In genomic region chr2:131491707-131492595, GRCm38 (mm10) we compare ENCODE assay signal across 8 mouse cellular contexts. TPM values are rescaled to one million over a fixed set of nuclear protein-coding genes. Genes with fewer than 3 reads are reported as not detected.
DNase-seq lines count a peak whose midpoint lies in the region; ATAC-seq and TF ChIP-seq lines count a peak whose summit lies in the region.

No protein-coding gene starts in this region.

- WGBS in hindbrain, embryonic 16.5 days, result under 1% methylated on average over 78 of the region's 102 CpGs

- peak; percentile 96 for ATAC-seq in hindbrain, embryonic 16.5 days

- no peaks in the 10 kb centered on the region for H3K27me3 ChIP-seq in hindbrain, embryonic 16.5 days (replicated peaks; ENCODE audit: control insufficient read depth, insufficient read depth, low read length)

- peak; percentile 56 for DNase-seq in adipocyte (ENCODE audit: low spot score)
- peak; percentile 75 to 87 for DNase-seq in cerebellum, postnatal 36 days
- peak; percentile 94 for DNase-seq in gastrocnemius, adult 2 months
- peak; percentile 78 to 88 for DNase-seq in left cerebral cortex, postnatal 36 days (ENCODE audit: low spot score in 2 of 2)
- peak; percentile 52 for DNase-seq in mesoderm, embryonic 11.5 days (ENCODE audit: low read depth, low spot score)
- peak; percentile 75 for DNase-seq in right cerebral cortex, postnatal 36 days (ENCODE audit: low spot score in 2 of 2)
- DNase-seq in urinary bladder, postnatal 4 days (ENCODE audit: low spot score in 2 of 2), result peak; percentile 77 to 79

- H3K9me3 ChIP-seq in hindbrain, embryonic 16.5 days (ENCODE audit: control insufficient read depth, low read length), result no peaks in the 10 kb centered on the region

- H3K4me2 ChIP-seq in hindbrain, embryonic 16.5 days (ENCODE audit: low read length), result peak overlapping the region; percentile 84

- H3K27ac ChIP-seq in gastrocnemius, adult 2 months, result peak overlapping the region; percentile 98
- H3K27ac ChIP-seq in hindbrain, embryonic 16.5 days (ENCODE audit: low read depth, low read length), result peak overlapping the region; percentile 87

- intact Hi-C loops in gastrocnemius, adult 2 months (cut with DNase I), result loop anchor here (2.0 to 5.0 kb wide), 2 partner anchors 15 to 45 kb away; no protein-coding TSS in a partner anchor
- intact Hi-C loops in left cerebral cortex, postnatal 36 days (cut with DNase I), result loop anchor here (5.0 kb wide), 1 partner anchor 70 kb away; no protein-coding TSS in a partner anchor

- H3K9ac ChIP-seq in hindbrain, embryonic 16.5 days (ENCODE audit: low read depth, low read length), result peak overlapping the region; percentile 99

- TF ChIP-seq CTCF in gastrocnemius, adult 2 months (IDR thresholded peaks at IDR 0.05), result no peak

- H3K4me3 ChIP-seq in gastrocnemius, adult 2 months, result peak overlapping the region; percentile 99
- H3K4me3 ChIP-seq in hindbrain, embryonic 16.5 days (ENCODE audit: low read length), result peak overlapping the region; percentile 94

- H3K4me1 ChIP-seq in hindbrain, embryonic 16.5 days (ENCODE audit: control insufficient read depth, insufficient read depth, low read depth, low read length), result peaks cover 25% of the 10 kb centered on the region

- no peaks in the 10 kb centered on the region for H3K36me3 ChIP-seq in hindbrain, embryonic 16.5 days (ENCODE audit: control insufficient read depth, insufficient read depth, low read length)

RNA-seq across cellular contexts. Expression of gene Smox, which starts 0.7 kb away (rescaled TPM):
- total RNA-seq in gastrocnemius, adult 2 months (2021), result 100 to 1,000 TPM in 1 of 2 experiments, 10 to 100 TPM in 1; 51.2 to 522 TPM
- polyA plus RNA-seq in hindbrain, embryonic 16.5 days (2015; fragmentation: Nextera tagmentation; extraction: Ambion mirVana), result 60.3 and 70.9 TPM in 2 replicates
- total RNA-seq in left cerebral cortex, postnatal 36 days (2021), result 10 to 100 TPM; 67.0 to 78.1 TPM

Comparison
In these comparisons a context has a peak if more than half of its experiments do, and no peak if none do; other contexts are left out.
1. Peak in every context shown above with its lines: DNase-seq, ATAC-seq, H3K4me3 ChIP-seq and H3K27ac ChIP-seq.